Mouse (Mus musculus) heart, embryonic 16.5 days (tissue): ENCODE measurements around the gene Olfr559. TPM values are rescaled to one million over a fixed set of nuclear protein-coding genes. Genes with fewer than 3 reads are reported as not detected.

Source experiments
- ATAC-seq: fragments of 200-750 bp; cut with Nextera tagmentation; replicated peaks from 2 replicates; pipeline ENCODE4 v1.8.0; 2017; ENCODE audit warnings: moderate number of reproducible peaks; ENCODE audit not compliant: insufficient read depth, low FRiP score; ENCODE audit errors: extremely low read depth
- H3K27ac ChIP-seq: fragments of 300-500 bp; sonication (generic); 2 replicates; pipeline ENCODE4 v1.5.1; 2014; ENCODE audit warnings: mild to moderate bottlenecking, low read length, control low read depth, moderate library complexity
- H3K27me3 ChIP-seq: fragments of 300-500 bp; sonication (generic); 2 replicates; pipeline ENCODE4 v1.6.1; 2014; ENCODE audit warnings: low read length, mixed read lengths; ENCODE audit not compliant: control insufficient read depth, insufficient read depth
- H3K36me3 ChIP-seq: fragments of 300-500 bp; sonication (generic); 2 replicates; pipeline ENCODE4 v1.6.1; 2014; ENCODE audit not compliant: control insufficient read depth, insufficient read depth
- H3K4me1 ChIP-seq: fragments of 300-500 bp; sonication (generic); 2 replicates; pipeline ENCODE4 v1.6.1; 2014; ENCODE audit warnings: low read length, mixed read lengths; ENCODE audit not compliant: control insufficient read depth, insufficient read depth
- H3K4me2 ChIP-seq: fragments of 300-500 bp; sonication (generic); 2 replicates; pipeline ENCODE4 v1.6.1; 2014; ENCODE audit warnings: low read depth, mild to moderate bottlenecking, control low read depth, low read length
- H3K4me3 ChIP-seq: fragments of 300-500 bp; sonication (generic); 2 replicates; pipeline ENCODE4 v1.5.1; 2014; ENCODE audit warnings: mild to moderate bottlenecking, control low read depth, low read length
- H3K9ac ChIP-seq: fragments of 300-500 bp; sonication (generic); 2 replicates; pipeline ENCODE4 v1.6.1; 2014; ENCODE audit warnings: low read length, control low read depth
- H3K9me3 ChIP-seq: fragments of 300-500 bp; sonication (generic); replicated peaks from 2 replicates; pipeline ENCODE4 v1.6.1; 2016; ENCODE audit warnings: low read length; ENCODE audit not compliant: control insufficient read depth
- WGBS: fragments of 180-500 bp; shearing (Covaris S2); extraction: QIAGEN DNeasy Blood & Tissue Kit; methylation state at CpG from one replicate; pipeline ENCODE4 v1.1.7; 2014; 5-methylcytosine and 5-hydroxymethylcytosine counted together
- polyA plus RNA-seq: library from polyadenylated mRNA; unstranded; fragments of >200 nt; fragmentation: Nextera tagmentation; extraction: Ambion mirVana; gene quantifications from 2 replicates; pipeline ENCODE4 v1.2.1, GENCODE M21; 2015

Olfr559 gene
- polyA plus RNA-seq, 1 experiment from 2014 or later: not detected

- no peak within 1 kb of the TSS for H3K27ac ChIP-seq
- H3K9ac ChIP-seq: no peak within 1 kb of the TSS
- ATAC-seq: no peak
- no peaks in the 10 kb centered on the region for H3K4me1 ChIP-seq
- 47% methylated on average over 5 of the region's 5 CpGs for WGBS
- H3K4me3 ChIP-seq: no peak within 1 kb of the TSS
- no peak within 1 kb of the TSS for H3K4me2 ChIP-seq
- no peaks in the 10 kb centered on the region for H3K27me3 ChIP-seq
- no peaks in the 10 kb centered on the region for H3K9me3 ChIP-seq
- no peaks in the 10 kb centered on the region for H3K36me3 ChIP-seq
Observed at GRCm38 (mm10) chr7:102695358-102696125, 31.7 kb downstream of the Olfr559 start, which contains the start of gene Olfr557. Gene Olfr557, plus strand, starts transcription at chr7:102695910.

DNA sequence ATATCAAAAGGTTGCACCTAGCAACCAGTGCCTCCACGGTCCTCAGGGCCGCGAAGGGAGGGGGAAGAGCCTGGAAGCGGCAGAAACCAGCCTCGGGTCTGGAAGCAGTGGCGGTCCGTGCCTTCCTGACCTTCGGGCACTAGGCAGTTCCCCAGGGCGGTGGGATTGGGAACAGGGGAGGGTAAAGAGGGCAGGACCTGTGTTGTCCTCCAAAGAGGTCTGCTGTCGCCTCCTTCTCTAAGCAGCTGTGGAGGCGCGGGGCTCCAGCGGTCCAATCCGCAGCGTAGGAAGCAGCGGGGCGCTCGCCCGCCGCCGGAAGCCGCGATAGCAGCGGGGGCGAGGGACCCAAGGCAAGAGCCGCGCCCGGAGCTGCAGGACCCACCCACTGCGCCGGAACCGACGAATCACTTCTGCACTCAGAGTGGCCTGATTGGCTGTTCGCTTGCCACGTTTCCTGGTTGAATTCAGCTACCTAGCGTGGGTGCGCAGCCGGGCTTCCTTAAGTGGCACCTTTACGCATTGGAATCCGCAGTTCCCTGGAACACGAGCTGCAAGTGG is 40.3 kb downstream of the Olfr559 start, which contains the start of gene Trim68:
Trim68 (minus strand) TSS at position 384 of the 558 bp plus-strand sequence.
- H3K4me3 ChIP-seq: peak within 1 kb of the TSS; percentile 81
- WGBS: under 1% methylated on average over 40 of the region's 40 CpGs
- no peaks in the 10 kb centered on the region for H3K27me3 ChIP-seq
- no peaks in the 10 kb centered on the region for H3K9me3 ChIP-seq
- peak within 1 kb of the TSS; percentile 91 for H3K9ac ChIP-seq
- peaks cover 8% of the 10 kb centered on the region; the same call in 1 of the 2 replicates for H3K36me3 ChIP-seq
- ATAC-seq: peak; percentile 99
- H3K27ac ChIP-seq: peak within 1 kb of the TSS; percentile 85
- H3K4me1 ChIP-seq: 0 out of 2 replicates have a peak, but pooled peaks cover 3% of the 10 kb centered on the region
- peak within 1 kb of the TSS; percentile 74 for H3K4me2 ChIP-seq

DNA sequence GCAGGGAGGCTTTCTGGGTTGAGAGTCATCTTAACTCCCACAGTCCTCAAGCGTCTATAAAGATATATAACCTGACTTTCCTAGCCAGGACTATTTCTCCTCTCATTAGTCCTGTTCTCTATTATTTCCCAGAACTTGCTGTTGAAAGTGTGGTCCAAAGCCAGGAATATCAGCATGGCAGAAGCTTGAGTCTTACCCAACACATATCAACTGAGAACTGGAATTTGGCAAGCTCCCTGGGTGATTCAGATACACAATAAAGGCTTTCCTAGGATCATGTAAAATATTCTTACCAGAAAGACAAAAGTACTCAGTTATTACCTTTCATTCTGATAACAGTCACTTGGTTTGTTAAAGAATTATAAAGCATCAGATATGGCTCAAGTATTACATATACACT is 45.4 kb downstream of the Olfr559 start:
- ATAC-seq: no peak
- WGBS: 73% methylated on average over 1 of the region's 1 CpGs
- no peak overlapping the region for H3K9ac ChIP-seq
- H3K36me3 ChIP-seq: peaks cover 10% of the 10 kb centered on the region; the same call in 1 of the 2 replicates
- H3K4me1 ChIP-seq: no peaks in the 10 kb centered on the region; the same call in 1 of the 2 replicates
- H3K4me2 ChIP-seq: no peak overlapping the region
- no peak overlapping the region for H3K4me3 ChIP-seq
- no peak overlapping the region for H3K27ac ChIP-seq
- H3K27me3 ChIP-seq: no peaks in the 10 kb centered on the region
- H3K9me3 ChIP-seq: no peaks in the 10 kb centered on the region

GRCm38 (mm10) chr7:102676225-102676624 is 51.1 kb downstream of the Olfr559 start:
- no peak overlapping the region for H3K9ac ChIP-seq
- ATAC-seq: no peak
- WGBS: 75% methylated on average over 2 of the region's 2 CpGs

More at GRCm38 (mm10) chr7:102676225-102676624, 51.1 kb downstream of the Olfr559 start:
- Histone ChIP-seq H3K27ac (no peak overlapping the region), H3K36me3 (0 out of 2 replicates have a peak, but pooled peaks cover 2% of the 10 kb centered on the region), H3K4me3 (no peak overlapping the region), H3K4me1 (no peaks in the 10 kb centered on the region; the same call in 1 of the 2 replicates), H3K9me3 (no peaks in the 10 kb centered on the region), H3K4me2 (no peak overlapping the region), H3K27me3 (no peaks in the 10 kb centered on the region)

Other genes starting within 250 kb of the Olfr559 start
- 0.12 and 0.17 TPM in 2 replicates for gene Olfr543, start 245.8 kb downstream of the Olfr559 start, polyA plus RNA-seq
- gene Olfr544, start 239.2 kb downstream of the Olfr559 start, polyA plus RNA-seq: 0.04 TPM in 1 of 2 replicates, not detected in the other
- gene Olfr545, start 227.9 kb downstream of the Olfr559 start, polyA plus RNA-seq: not detected in 2 replicates
- gene Olfr547, start 192.7 kb downstream of the Olfr559 start, polyA plus RNA-seq: not detected in 2 replicates
- gene Olfr548-ps1, start 186.6 kb downstream of the Olfr559 start, polyA plus RNA-seq: not detected in 2 replicates
- not detected in 2 replicates for gene Olfr549, start 177.6 kb downstream of the Olfr559 start, polyA plus RNA-seq
- 0.80 and 0.82 TPM in 2 replicates for gene Trim21, start 162.0 kb downstream of the Olfr559 start, polyA plus RNA-seq
- not detected in 2 replicates for gene Olfr550, start 156.0 kb downstream of the Olfr559 start, polyA plus RNA-seq
- not detected in 2 replicates for gene Olfr551, start 135.6 kb downstream of the Olfr559 start, polyA plus RNA-seq
- gene Olfr552, start 129.7 kb downstream of the Olfr559 start, polyA plus RNA-seq: not detected in 2 replicates
- not detected in 2 replicates for gene Olfr553, start 109.3 kb downstream of the Olfr559 start, polyA plus RNA-seq
- gene Olfr554, start 89.1 kb downstream of the Olfr559 start, polyA plus RNA-seq: not detected in 2 replicates
- gene Olfr555, start 68.7 kb downstream of the Olfr559 start, polyA plus RNA-seq: not detected in 2 replicates
- gene Olfr556, start 62.6 kb downstream of the Olfr559 start, polyA plus RNA-seq: not detected in 2 replicates
- gene Trim68, start 40.2 kb downstream of the Olfr559 start, polyA plus RNA-seq: 12.3 and 12.4 TPM in 2 replicates
- gene Olfr557, start 31.6 kb downstream of the Olfr559 start, polyA plus RNA-seq: not detected in 2 replicates
- gene Olfr558, start 25.3 kb downstream of the Olfr559 start, polyA plus RNA-seq: 1.3 and 1.5 TPM in 2 replicates
- gene Olfr33, start 8.4 kb downstream of the Olfr559 start, polyA plus RNA-seq: not detected in 2 replicates
- gene Olfr560, start 31.9 kb upstream of the Olfr559 start, polyA plus RNA-seq: 0.07 TPM in 1 of 2 replicates, not detected in the other
- 0.14 and 0.39 TPM in 2 replicates for gene Olfr78, start 32.0 kb upstream of the Olfr559 start, polyA plus RNA-seq
- gene Olfr561, start 43.7 kb upstream of the Olfr559 start, polyA plus RNA-seq: not detected in 2 replicates
- gene Olfr564, start 76.0 kb upstream of the Olfr559 start, polyA plus RNA-seq: not detected in 2 replicates
- gene Olfr566, start 131.3 kb upstream of the Olfr559 start, polyA plus RNA-seq: not detected in 2 replicates
- gene Olfr568, start 149.6 kb upstream of the Olfr559 start, polyA plus RNA-seq: not detected in 2 replicates
- not detected in 2 replicates for gene Olfr569, start 163.4 kb upstream of the Olfr559 start, polyA plus RNA-seq
- not detected in 2 replicates for gene Olfr570, start 167.1 kb upstream of the Olfr559 start, polyA plus RNA-seq
- gene Olfr571, start 190.0 kb upstream of the Olfr559 start, polyA plus RNA-seq: not detected in 2 replicates
- not detected in 2 replicates for gene Olfr572, start 196.9 kb upstream of the Olfr559 start, polyA plus RNA-seq
- not detected in 2 replicates for gene Olfr573-ps1, start 215.1 kb upstream of the Olfr559 start, polyA plus RNA-seq
- gene Olfr574, start 221.0 kb upstream of the Olfr559 start, polyA plus RNA-seq: not detected in 2 replicates
- gene Olfr575, start 231.3 kb upstream of the Olfr559 start, polyA plus RNA-seq: not detected in 2 replicates
- not detected in 2 replicates for gene Olfr576, start 235.2 kb upstream of the Olfr559 start, polyA plus RNA-seq
- not detected in 2 replicates for gene Olfr577, start 248.5 kb upstream of the Olfr559 start, polyA plus RNA-seq